Mouse (Mus musculus): Measurements from ENCODE around the gene Zmynd15. TPM values are rescaled to one million over a fixed set of nuclear protein-coding genes. Genes with fewer than 3 reads are reported as not detected.
A peak's percentile ranks its signal among the peaks of the same experiment; 100 is the strongest.

Gene Zmynd15
- polyA plus RNA-seq, 1 experiment from 2014 or later: 0.28 TPM

DNA sequence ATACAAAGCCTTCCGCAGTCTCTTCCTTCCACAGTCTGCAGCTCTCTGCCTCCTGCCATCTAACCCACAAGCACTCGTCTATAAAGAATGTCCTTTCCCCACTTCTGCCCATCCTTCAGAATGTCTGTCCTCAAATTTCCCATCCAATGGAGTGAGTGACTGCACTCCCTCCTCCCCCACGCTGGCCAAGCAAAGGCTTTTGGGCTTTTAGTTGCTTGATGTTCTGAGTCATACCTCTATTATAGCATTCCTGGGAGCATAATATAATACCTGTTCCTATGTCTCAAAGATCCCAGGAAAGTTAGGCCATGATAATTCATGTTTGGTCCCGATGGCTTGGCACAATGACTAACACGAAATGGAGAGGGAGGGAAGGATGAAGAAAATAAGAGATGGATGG lies 27.7 kb upstream of the Zmynd15 start:
- peaks cover 8% of the 10 kb centered on the region; the same call in 1 of the 2 replicates for H3K36me3 ChIP-seq (ENCODE audit: insufficient read depth)
- H3K4me3 ChIP-seq (ENCODE audit: low read depth, low read length): peak overlapping the region; percentile 68
- no peaks in the 10 kb centered on the region for H3K9me3 ChIP-seq (ENCODE audit: low read depth, low read length)
- no peak for TF ChIP-seq CTCF (IDR thresholded peaks at IDR 0.05; ENCODE audit: low read depth)
- WGBS: 32% methylated on average over 5 of the region's 5 CpGs
- ATAC-seq (ENCODE audit: insufficient read depth) (no peak), DNase-seq (peak; percentile 1)
- H3K9ac ChIP-seq: 0 out of 2 replicates have a peak overlapping the region, but pooled peaks have one; percentile 0
- H3K27ac ChIP-seq (ENCODE audit: low read depth): no peak overlapping the region
- H3K27me3 ChIP-seq (ENCODE audit: insufficient read depth, low read length): no peaks in the 10 kb centered on the region
- peaks cover 8% of the 10 kb centered on the region for H3K4me1 ChIP-seq (ENCODE audit: insufficient read depth)
- peak overlapping the region; percentile 82 for H3K4me2 ChIP-seq

- Histone ChIP-seq H3K36me3 (ENCODE audit: insufficient read depth) (peaks cover 14% of the 10 kb centered on the region; the same call in 1 of the 2 replicates), H3K9ac (peak within 1 kb of the TSS; percentile 71), H3K9me3 (ENCODE audit: low read depth, low read length) (no peaks in the 10 kb centered on the region), H3K27me3 (ENCODE audit: insufficient read depth, low read length) (no peaks in the 10 kb centered on the region), H3K4me1 (ENCODE audit: insufficient read depth) (peaks cover 8% of the 10 kb centered on the region), H3K4me2 (peak within 1 kb of the TSS; percentile 82), H3K27ac (ENCODE audit: low read depth) (peak within 1 kb of the TSS; percentile 51), H3K4me3 (ENCODE audit: low read depth, low read length) (peak within 1 kb of the TSS; percentile 68)
- ATAC-seq (ENCODE audit: insufficient read depth) (peak; percentile 97), DNase-seq (peak; percentile 99)
- peak; percentile 63 for TF ChIP-seq CTCF (IDR thresholded peaks at IDR 0.05; ENCODE audit: low read depth)
- under 1% methylated on average over 75 of the region's 75 CpGs for WGBS
Observed at GRCm38 (mm10) chr11:70432048-70432894, 27.0 kb upstream of the Zmynd15 start, which contains the start of gene Arrb2. Gene Arrb2 (plus strand): TSS chr11:70432635.

DNA sequence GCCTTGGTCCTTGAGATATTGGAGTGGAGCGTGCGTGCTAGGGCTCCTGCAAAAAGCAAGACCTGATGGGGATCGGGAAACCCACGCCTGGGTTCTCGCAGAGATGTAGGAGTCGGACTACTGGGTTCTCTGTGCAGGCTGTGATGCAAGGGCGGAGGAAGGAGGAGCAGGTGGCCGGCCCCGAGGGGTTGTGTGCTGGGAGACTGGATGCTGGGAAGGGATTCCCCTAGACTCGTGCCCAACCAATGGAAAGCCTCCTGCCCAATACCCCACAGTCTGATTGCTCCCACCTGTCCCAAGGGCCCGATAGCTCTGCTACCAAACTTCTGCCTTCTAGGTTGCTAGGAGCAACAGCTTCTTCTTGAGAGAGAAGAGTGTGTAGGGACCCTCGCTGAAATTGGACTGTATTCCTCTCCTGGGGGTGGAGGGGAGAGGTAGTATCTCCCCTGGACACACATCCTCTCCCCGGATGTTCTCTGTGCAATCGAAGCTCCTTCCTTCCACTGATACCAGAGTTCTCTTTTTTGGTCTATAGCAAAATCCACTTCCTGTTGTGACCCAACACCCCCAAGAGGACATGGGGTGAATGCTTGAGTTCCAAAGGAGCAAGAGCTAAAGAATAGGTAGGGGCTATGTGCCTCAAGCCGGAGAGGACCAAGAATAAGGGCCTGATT lies 26.2 kb upstream of the Zmynd15 start:
- WGBS: 7% methylated on average over 15 of the region's 15 CpGs
- Histone ChIP-seq H3K4me3 (ENCODE audit: low read depth, low read length) (peak overlapping the region; percentile 68), H3K36me3 (ENCODE audit: insufficient read depth) (peaks cover 22% of the 10 kb centered on the region; the same call in 1 of the 2 replicates), H3K27me3 (ENCODE audit: insufficient read depth, low read length) (no peaks in the 10 kb centered on the region), H3K9me3 (ENCODE audit: low read depth, low read length) (no peaks in the 10 kb centered on the region), H3K9ac (peak overlapping the region; percentile 71), H3K4me1 (ENCODE audit: insufficient read depth) (peaks cover 8% of the 10 kb centered on the region), H3K27ac (ENCODE audit: low read depth) (peak overlapping the region; percentile 51), H3K4me2 (peak overlapping the region; percentile 82)
- DNase-seq (peak; percentile 42), ATAC-seq (ENCODE audit: insufficient read depth) (no peak; the same call in 1 of the 2 replicates)
- no peak for TF ChIP-seq CTCF (IDR thresholded peaks at IDR 0.05; ENCODE audit: low read depth)

GRCm38 (mm10) chr11:70433569-70433943 lies 25.7 kb upstream of the Zmynd15 start:
- peak; percentile 18 for DNase-seq
- Histone ChIP-seq H3K36me3 (ENCODE audit: insufficient read depth) (peaks cover 26% of the 10 kb centered on the region; the same call in 1 of the 2 replicates), H3K9me3 (ENCODE audit: low read depth, low read length) (no peaks in the 10 kb centered on the region), H3K4me1 (ENCODE audit: insufficient read depth) (peaks cover 8% of the 10 kb centered on the region), H3K4me2 (peak overlapping the region; percentile 82), H3K4me3 (ENCODE audit: low read depth, low read length) (peak overlapping the region; percentile 68), H3K9ac (peak overlapping the region; percentile 71; the same call in 1 of the 2 replicates), H3K27ac (ENCODE audit: low read depth) (no peak overlapping the region), H3K27me3 (ENCODE audit: insufficient read depth, low read length) (no peaks in the 10 kb centered on the region)
- ATAC-seq (ENCODE audit: insufficient read depth): no peak
- 57% methylated on average over 1 of the region's 1 CpGs for WGBS
- TF ChIP-seq CTCF (IDR thresholded peaks at IDR 0.05; ENCODE audit: low read depth): no peak

DNA sequence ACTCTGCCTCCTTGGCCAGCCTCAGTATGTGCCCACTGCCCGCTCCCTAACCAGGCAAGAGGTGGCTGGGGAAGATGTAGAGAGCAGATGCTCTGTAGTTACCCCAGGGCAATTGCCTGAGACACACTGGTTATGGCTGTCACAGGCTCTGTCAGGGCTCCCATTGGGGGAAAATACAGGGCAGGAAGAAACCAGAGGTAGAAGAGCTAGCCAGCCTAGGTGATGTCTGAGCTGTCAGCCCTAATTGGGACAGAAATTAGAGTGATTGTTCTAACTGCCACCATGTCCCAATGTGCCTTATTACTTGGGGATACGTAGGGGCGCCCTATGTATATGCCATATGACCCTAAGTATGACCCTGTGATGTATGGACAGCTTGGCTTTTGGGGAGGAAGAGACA lies 25.3 kb upstream of the Zmynd15 start:
- Histone ChIP-seq H3K9me3 (ENCODE audit: low read depth, low read length) (no peaks in the 10 kb centered on the region), H3K27ac (ENCODE audit: low read depth) (no peak overlapping the region), H3K4me2 (peak overlapping the region; percentile 82), H3K27me3 (ENCODE audit: insufficient read depth, low read length) (no peaks in the 10 kb centered on the region), H3K4me1 (ENCODE audit: insufficient read depth) (peaks cover 8% of the 10 kb centered on the region), H3K4me3 (ENCODE audit: low read depth, low read length) (peak overlapping the region; percentile 68; the same call in 1 of the 2 replicates), H3K9ac (0 out of 2 replicates have a peak overlapping the region, but pooled peaks have one; percentile 71), H3K36me3 (ENCODE audit: insufficient read depth) (peaks cover 30% of the 10 kb centered on the region)
- 89% methylated on average over 3 of the region's 3 CpGs for WGBS
- ATAC-seq (ENCODE audit: insufficient read depth): no peak
- TF ChIP-seq CTCF (IDR thresholded peaks at IDR 0.05; ENCODE audit: low read depth): no peak
- no peak for DNase-seq

DNA sequence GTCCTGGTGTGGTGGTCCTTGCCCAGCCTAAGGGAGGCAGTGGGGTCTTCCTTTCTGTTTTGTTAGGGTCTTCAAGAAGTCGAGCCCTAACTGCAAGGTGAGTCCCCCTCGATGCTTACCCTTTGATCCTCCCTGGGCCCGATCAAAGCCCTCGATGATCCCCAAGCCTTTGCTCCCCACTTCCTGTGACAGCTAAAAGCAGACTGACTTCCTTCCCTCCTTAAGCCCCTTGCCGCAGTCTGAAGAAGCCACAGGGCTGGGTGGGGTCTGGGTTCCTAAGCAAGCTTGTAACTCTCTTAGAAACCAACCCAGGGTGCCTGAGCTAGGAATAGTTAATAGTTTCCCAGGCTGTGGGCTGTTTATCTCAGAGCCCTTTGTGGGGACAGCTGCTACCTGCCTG lies 23.8 kb upstream of the Zmynd15 start:
- Histone ChIP-seq H3K9me3 (ENCODE audit: low read depth, low read length) (no peaks in the 10 kb centered on the region), H3K27ac (ENCODE audit: low read depth) (no peak overlapping the region), H3K4me2 (no peak overlapping the region; the same call in 1 of the 2 replicates), H3K9ac (no peak overlapping the region), H3K27me3 (ENCODE audit: insufficient read depth, low read length) (no peaks in the 10 kb centered on the region), H3K36me3 (ENCODE audit: insufficient read depth) (peaks cover 44% of the 10 kb centered on the region), H3K4me3 (ENCODE audit: low read depth, low read length) (no peak overlapping the region), H3K4me1 (ENCODE audit: insufficient read depth) (peaks cover 8% of the 10 kb centered on the region)
- no peak for TF ChIP-seq CTCF (IDR thresholded peaks at IDR 0.05; ENCODE audit: low read depth)
- DNase-seq (no peak), ATAC-seq (ENCODE audit: insufficient read depth) (no peak)
- WGBS: 65% methylated on average over 5 of the region's 5 CpGs

DNA sequence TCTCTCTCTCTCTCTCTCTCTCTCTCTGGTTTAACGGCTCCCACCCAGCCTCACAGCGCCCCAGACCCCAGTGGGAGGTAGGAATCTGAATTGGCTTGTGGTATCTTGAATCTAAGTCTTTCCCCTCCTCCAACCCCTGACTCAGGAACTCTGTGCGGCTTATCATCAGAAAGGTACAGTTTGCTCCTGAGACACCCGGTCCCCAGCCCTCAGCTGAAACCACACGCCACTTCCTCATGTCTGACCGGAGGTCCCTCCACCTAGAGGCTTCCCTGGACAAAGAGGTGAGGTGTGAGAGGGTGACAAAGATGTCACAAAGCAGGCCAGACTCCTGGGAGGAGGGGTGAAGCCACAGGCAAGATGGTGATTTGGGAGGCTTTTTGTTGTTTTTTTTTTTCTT lies 21.8 kb upstream of the Zmynd15 start:
- no peak for TF ChIP-seq CTCF (IDR thresholded peaks at IDR 0.05; ENCODE audit: low read depth)
- WGBS: 78% methylated on average over 6 of the region's 6 CpGs

More for the DNA sequence above, 21.8 kb upstream of the Zmynd15 start:
- peaks cover 8% of the 10 kb centered on the region for H3K4me1 ChIP-seq (ENCODE audit: insufficient read depth)
- no peaks in the 10 kb centered on the region for H3K27me3 ChIP-seq (ENCODE audit: insufficient read depth, low read length)
- H3K36me3 ChIP-seq (ENCODE audit: insufficient read depth): peaks cover 56% of the 10 kb centered on the region
- ATAC-seq (ENCODE audit: insufficient read depth) (no peak), DNase-seq (no peak)
- H3K4me2 ChIP-seq: no peak overlapping the region
- no peak overlapping the region for H3K4me3 ChIP-seq (ENCODE audit: low read depth, low read length)
- no peaks in the 10 kb centered on the region for H3K9me3 ChIP-seq (ENCODE audit: low read depth, low read length)
- no peak overlapping the region for H3K9ac ChIP-seq
- no peak overlapping the region for H3K27ac ChIP-seq (ENCODE audit: low read depth)
